Mouse (Mus musculus) bone marrow, adult 2 months (tissue): ENCODE data around the gene Fbxw8.

Source experiments
- CTCF ChIP-seq: fragments of 200-500 bp; IDR thresholded peaks from 2 replicates; pipeline ENCODE4 v1.5.1; 2011; ENCODE audit warnings: low read length, control low read depth; ENCODE audit not compliant: control insufficient read depth, insufficient read depth
- POLR2A ChIP-seq: fragments of 200-500 bp; IDR thresholded peaks from 2 replicates; pipeline ENCODE4 v1.6.1; 2011; ENCODE audit warnings: low read depth, mild to moderate bottlenecking, control low read depth, low read length, borderline replicate concordance; ENCODE audit not compliant: control insufficient read depth

- TF ChIP-seq CTCF (no peak), POLR2A (no peak)
Observed at GRCm38 (mm10) chr5:118067572-118067971, 87.7 kb downstream of the Fbxw8 start.
